Mouse (Mus musculus): Measurements from ENCODE around the gene Plin4. TPM values are rescaled to one million over a fixed set of nuclear protein-coding genes. Genes with fewer than 3 reads are reported as not detected.

Gene Plin4
- polyA plus RNA-seq, 1 experiment = 29.0 TPM

- Histone ChIP-seq H3K4me3 (ENCODE audit: control insufficient read depth, insufficient read depth, low read length) (no peak overlapping the region), H3K4me1 (replicated peaks; ENCODE audit: control insufficient read depth, insufficient read depth, low read length) (peaks cover 36% of the 10 kb centered on the region), H3K36me3 (ENCODE audit: control insufficient read depth, insufficient read depth, low read length) (no peaks in the 10 kb centered on the region), H3K27me3 (ENCODE audit: control insufficient read depth, insufficient read depth, low read length) (peaks cover 3% of the 10 kb centered on the region; the same call in 1 of the 2 replicates), H3K27ac (ENCODE audit: control insufficient read depth, insufficient read depth, low read length) (no peak overlapping the region)
- WGBS = 65% methylated on average over 9 of the region's 9 CpGs
- TF ChIP-seq CTCF (IDR thresholded peaks at IDR 0.05; ENCODE audit: borderline replicate concordance, control insufficient read depth, extremely low read depth, insufficient read depth, low read length, poor library complexity) = no peak
- TF ChIP-seq POLR2A (IDR thresholded peaks at IDR 0.05; ENCODE audit: control insufficient read depth, extremely low read depth, insufficient read depth, low read length, poor library complexity) = no peak
- DNase-seq = no peak
Observed at GRCm38 (mm10) chr17:56146131-56146530, 36.5 kb upstream of the Plin4 start.

- Histone ChIP-seq H3K27ac (ENCODE audit: control insufficient read depth, insufficient read depth, low read length) (no peak overlapping the region), H3K27me3 (ENCODE audit: control insufficient read depth, insufficient read depth, low read length) (peaks cover 3% of the 10 kb centered on the region; the same call in 1 of the 2 replicates), H3K36me3 (ENCODE audit: control insufficient read depth, insufficient read depth, low read length) (no peaks in the 10 kb centered on the region), H3K4me3 (ENCODE audit: control insufficient read depth, insufficient read depth, low read length) (no peak overlapping the region), H3K4me1 (replicated peaks; ENCODE audit: control insufficient read depth, insufficient read depth, low read length) (peaks cover 40% of the 10 kb centered on the region)
- WGBS = 81% methylated on average over 9 of the region's 9 CpGs
- TF ChIP-seq POLR2A (IDR thresholded peaks at IDR 0.05; ENCODE audit: control insufficient read depth, extremely low read depth, insufficient read depth, low read length, poor library complexity) = no peak
- TF ChIP-seq CTCF (IDR thresholded peaks at IDR 0.05; ENCODE audit: borderline replicate concordance, control insufficient read depth, extremely low read depth, insufficient read depth, low read length, poor library complexity) = no peak
- no peak for DNase-seq
Observed at GRCm38 (mm10) chr17:56144546-56144945, 34.9 kb upstream of the Plin4 start.

GRCm38 (mm10) chr17:56141702-56142605, 32.4 kb upstream of the Plin4 start:
- TF ChIP-seq POLR2A (IDR thresholded peaks at IDR 0.05; ENCODE audit: control insufficient read depth, extremely low read depth, insufficient read depth, low read length, poor library complexity) (no peak), CTCF (IDR thresholded peaks at IDR 0.05; ENCODE audit: borderline replicate concordance, control insufficient read depth, extremely low read depth, insufficient read depth, low read length, poor library complexity) (no peak)
- Histone ChIP-seq H3K36me3 (ENCODE audit: control insufficient read depth, insufficient read depth, low read length) (no peaks in the 10 kb centered on the region), H3K4me1 (replicated peaks; ENCODE audit: control insufficient read depth, insufficient read depth, low read length) (peaks cover 26% of the 10 kb centered on the region), H3K27ac (ENCODE audit: control insufficient read depth, insufficient read depth, low read length) (no peak overlapping the region), H3K4me3 (ENCODE audit: control insufficient read depth, insufficient read depth, low read length) (peak overlapping the region; percentile 52), H3K27me3 (ENCODE audit: control insufficient read depth, insufficient read depth, low read length) (peaks cover 3% of the 10 kb centered on the region; the same call in 1 of the 2 replicates)
- WGBS = 6% methylated on average over 42 of the region's 47 CpGs
- peak; percentile 51 for DNase-seq

- peaks cover 18% of the 10 kb centered on the region for H3K4me1 ChIP-seq (replicated peaks; ENCODE audit: control insufficient read depth, insufficient read depth, low read length)
- H3K36me3 ChIP-seq (ENCODE audit: control insufficient read depth, insufficient read depth, low read length) = no peaks in the 10 kb centered on the region
- peak within 1 kb of the TSS; percentile 60 for H3K4me3 ChIP-seq (ENCODE audit: control insufficient read depth, insufficient read depth, low read length)
- TF ChIP-seq POLR2A (IDR thresholded peaks at IDR 0.05; ENCODE audit: control insufficient read depth, extremely low read depth, insufficient read depth, low read length, poor library complexity) (no peak), CTCF (IDR thresholded peaks at IDR 0.05; ENCODE audit: borderline replicate concordance, control insufficient read depth, extremely low read depth, insufficient read depth, low read length, poor library complexity) (no peak)
- H3K27ac ChIP-seq (ENCODE audit: control insufficient read depth, insufficient read depth, low read length) = no peak within 1 kb of the TSS
- H3K27me3 ChIP-seq (ENCODE audit: control insufficient read depth, insufficient read depth, low read length) = peaks cover 3% of the 10 kb centered on the region; the same call in 1 of the 2 replicates
- 3% methylated on average over 79 of the region's 79 CpGs for whole genome bisulfite sequencing
- peak; percentile 74 for DNase-seq
Observed at GRCm38 (mm10) chr17:56139858-56140595, 30.4 kb upstream of the Plin4 start, which contains the start of gene Sema6b. Gene Sema6b (minus strand): TSS chr17:56140343.

- Histone ChIP-seq H3K27ac (ENCODE audit: control insufficient read depth, insufficient read depth, low read length) (no peak overlapping the region), H3K4me3 (ENCODE audit: control insufficient read depth, insufficient read depth, low read length) (peak overlapping the region; percentile 60), H3K36me3 (ENCODE audit: control insufficient read depth, insufficient read depth, low read length) (no peaks in the 10 kb centered on the region), H3K27me3 (ENCODE audit: control insufficient read depth, insufficient read depth, low read length) (peaks cover 3% of the 10 kb centered on the region; the same call in 1 of the 2 replicates), H3K4me1 (replicated peaks; ENCODE audit: control insufficient read depth, insufficient read depth, low read length) (peaks cover 20% of the 10 kb centered on the region)
- DNase-seq = no peak
- WGBS = 22% methylated on average over 21 of the region's 21 CpGs
- TF ChIP-seq CTCF (IDR thresholded peaks at IDR 0.05; ENCODE audit: borderline replicate concordance, control insufficient read depth, extremely low read depth, insufficient read depth, low read length, poor library complexity) = no peak
- TF ChIP-seq POLR2A (IDR thresholded peaks at IDR 0.05; ENCODE audit: control insufficient read depth, extremely low read depth, insufficient read depth, low read length, poor library complexity) = no peak
Observed at GRCm38 (mm10) chr17:56139355-56139754, 29.8 kb upstream of the Plin4 start.

All from thymus, adult 2 months (tissue).